Mouse (Mus musculus): ENCODE measurements around the gene Tango2. TPM values are rescaled to one million over a fixed set of nuclear protein-coding genes. Genes with fewer than 3 reads are reported as not detected.

The Tango2 gene
- total and polyA plus RNA-seq, 3 experiments, result 3.8 to 10.8 (median 9.6) TPM

DNA sequence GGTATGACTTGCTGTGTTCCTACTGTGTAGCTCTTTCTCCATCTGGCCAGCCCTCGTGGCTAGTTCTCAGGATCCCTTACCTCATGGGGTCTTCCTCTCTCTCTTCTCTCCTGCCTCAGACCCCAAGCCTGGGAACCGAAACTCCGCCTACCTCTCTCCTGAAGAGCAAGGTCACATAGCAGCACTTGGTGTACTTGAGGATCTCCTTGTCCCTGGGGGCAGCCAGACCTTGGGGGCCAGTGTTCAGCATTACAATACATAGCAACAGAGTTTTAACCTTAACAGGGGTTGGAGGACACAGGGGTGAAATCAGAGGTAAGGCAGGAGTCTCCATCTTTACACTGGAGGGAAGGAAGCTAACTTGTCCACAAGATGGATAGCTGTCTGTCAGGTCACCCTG lies 39.1 kb upstream of the Tango2 start:
- DNase-seq (ENCODE audit: extremely low read depth), result no peak
- no peaks in the 10 kb centered on the region for H3K79me2 ChIP-seq (replicated peaks; ENCODE audit: control insufficient read depth, extremely low read depth, insufficient read depth, poor library complexity, severe bottlenecking)
- no peak overlapping the region for H3K4me2 ChIP-seq (ENCODE audit: insufficient read depth, low read depth, poor library complexity, severe bottlenecking)
- H3K4me1 ChIP-seq (ENCODE audit: control insufficient read depth in 1 of 2, insufficient read depth in 2 of 2), result peaks cover 2 to 5% of the 10 kb centered on the region in 2 experiments; a peak in 2 of 4 replicates
- dilution Hi-C loops (cut with MboI; ENCODE audit: extremely low pct_ligation_motif_present, extremely low pct_unique_long_range_greater_than_20kb, low sequenced_read_pairs), result no loop called here
- peaks cover 16% of the 10 kb centered on the region for H3K27me3 ChIP-seq (replicated peaks)
- no peak overlapping the region for H3K4me3 ChIP-seq (replicated peaks in 1 of 3; ENCODE audit: low read depth in 2 of 3, low read length in 2 of 3, poor library complexity in 1 of 3)
- no peaks in the 10 kb centered on the region for H3K9me3 ChIP-seq (replicated peaks; ENCODE audit: low read length)
- TF ChIP-seq HCFC1 (IDR thresholded peaks at IDR 0.05; ENCODE audit: low read depth, low read length) (no peak), JUN (IDR thresholded peaks at IDR 0.05; ENCODE audit: insufficient read depth, low read depth, low read length) (no peak), RCOR1 (conservative IDR thresholded peaks at IDR 0.05; ENCODE audit: low read depth, low read length) (no peak), ZNF384 (IDR thresholded peaks at IDR 0.05; ENCODE audit: low read depth, low read length) (no peak), ZKSCAN1 (IDR thresholded peaks at IDR 0.05; ENCODE audit: borderline replicate concordance, low read depth, low read length) (no peak), IRF4 (IDR thresholded peaks at IDR 0.05; ENCODE audit: low read depth, low read length) (no peak)
- H3K9ac ChIP-seq (ENCODE audit: insufficient read depth, low read depth), result no peak overlapping the region
- in situ Hi-C loops (cut with MboI; ENCODE audit: low pct_ligation_motif_present, low pct_unique_long_range_greater_than_20kb, low sequenced_read_pairs), result loop anchor here (5.0 kb wide), 1 partner anchor 35 kb away; no protein-coding TSS in a partner anchor
- H3K27ac ChIP-seq (ENCODE audit: insufficient read depth, low read depth), result no peak overlapping the region
- H3K36me3 ChIP-seq (replicated peaks in 1 of 2; ENCODE audit: control insufficient read depth in 1 of 2, insufficient read depth in 1 of 2, low read length in 1 of 2), result no peaks in the 10 kb centered on the region

- H3K36me3 ChIP-seq (replicated peaks in 1 of 2; ENCODE audit: control insufficient read depth in 1 of 2, insufficient read depth in 1 of 2, low read length in 1 of 2), result no peaks in the 10 kb centered on the region
- dilution Hi-C loops (cut with MboI; ENCODE audit: extremely low pct_ligation_motif_present, extremely low pct_unique_long_range_greater_than_20kb, low sequenced_read_pairs), result no loop called here
- H3K27ac ChIP-seq (ENCODE audit: insufficient read depth, low read depth), result no peak overlapping the region
- no peak for TF ChIP-seq TBP (conservative IDR thresholded peaks at IDR 0.05; ENCODE audit: low read depth, low read length)
- TF ChIP-seq MAZ (IDR thresholded peaks at IDR 0.05; ENCODE audit: low read depth, low read length), result no peak
- TF ChIP-seq MAFK (IDR thresholded peaks at IDR 0.05; ENCODE audit: insufficient replicate concordance, low read length), result no peak
- TF ChIP-seq JUN (IDR thresholded peaks at IDR 0.05; ENCODE audit: insufficient read depth, low read depth, low read length), result no peak
- TF ChIP-seq ELF1 (IDR thresholded peaks at IDR 0.05; ENCODE audit: low read depth, low read length), result no peak
- no peak for TF ChIP-seq POLR2A (IDR thresholded peaks at IDR 0.05; ENCODE audit: low read depth, low read length)
- no peak for TF ChIP-seq SMC3 (IDR thresholded peaks at IDR 0.05; ENCODE audit: low read depth, low read length)
- no peak overlapping the region for H3K9ac ChIP-seq (ENCODE audit: insufficient read depth, low read depth)
- H3K79me2 ChIP-seq (replicated peaks; ENCODE audit: control insufficient read depth, extremely low read depth, insufficient read depth, poor library complexity, severe bottlenecking), result no peaks in the 10 kb centered on the region
- DNase-seq (ENCODE audit: extremely low read depth), result no peak
- in situ Hi-C loops (cut with MboI; ENCODE audit: low pct_ligation_motif_present, low pct_unique_long_range_greater_than_20kb, low sequenced_read_pairs), result loop anchor here (5.0 kb wide), 1 partner anchor 34 kb away; no protein-coding TSS in a partner anchor
- H3K27me3 ChIP-seq (replicated peaks), result peaks cover 15% of the 10 kb centered on the region
- H3K4me2 ChIP-seq (ENCODE audit: insufficient read depth, low read depth, poor library complexity, severe bottlenecking), result no peak overlapping the region
- peaks cover 2 to 5% of the 10 kb centered on the region in 2 experiments; a peak in 1 of 4 replicates for H3K4me1 ChIP-seq (ENCODE audit: control insufficient read depth in 1 of 2, insufficient read depth in 2 of 2)
- no peak overlapping the region for H3K4me3 ChIP-seq (replicated peaks in 1 of 3; ENCODE audit: low read depth in 2 of 3, low read length in 2 of 3, poor library complexity in 1 of 3)
- no peaks in the 10 kb centered on the region for H3K9me3 ChIP-seq (replicated peaks; ENCODE audit: low read length)
Measured at GRCm38 (mm10) chr16:18386451-18386850, 38.5 kb upstream of the Tango2 start.

DNA sequence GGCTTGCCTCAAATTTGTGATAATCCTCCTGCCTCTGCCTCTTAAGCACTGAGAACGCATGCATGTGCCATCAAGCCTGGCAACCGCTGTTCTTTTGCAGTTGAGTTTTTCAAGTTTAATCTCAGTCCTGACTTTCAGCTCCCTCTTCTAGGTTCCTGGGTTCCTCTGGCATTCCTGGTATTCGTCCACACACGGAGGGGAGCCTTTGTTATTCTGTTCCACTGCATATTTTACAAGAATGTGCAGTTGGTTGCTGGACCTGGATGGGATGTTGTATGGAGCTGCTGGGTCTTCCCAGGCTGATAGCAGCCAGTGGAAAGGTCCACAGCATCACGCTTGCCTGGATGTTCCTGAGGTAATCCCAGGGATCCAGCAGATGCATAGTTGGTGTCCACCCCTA lies 37.5 kb upstream of the Tango2 start:
- H3K36me3 ChIP-seq (replicated peaks in 1 of 2; ENCODE audit: control insufficient read depth in 1 of 2, insufficient read depth in 1 of 2, low read length in 1 of 2), result no peaks in the 10 kb centered on the region
- H3K27ac ChIP-seq (ENCODE audit: insufficient read depth, low read depth), result no peak overlapping the region
- H3K9me3 ChIP-seq (replicated peaks; ENCODE audit: low read length), result no peaks in the 10 kb centered on the region
- H3K79me2 ChIP-seq (replicated peaks; ENCODE audit: control insufficient read depth, extremely low read depth, insufficient read depth, poor library complexity, severe bottlenecking), result no peaks in the 10 kb centered on the region
- H3K9ac ChIP-seq (ENCODE audit: insufficient read depth, low read depth), result no peak overlapping the region
- peaks cover 2 to 5% of the 10 kb centered on the region in 2 experiments; a peak in 1 of 4 replicates for H3K4me1 ChIP-seq (ENCODE audit: control insufficient read depth in 1 of 2, insufficient read depth in 2 of 2)
- TF ChIP-seq CHD2 (IDR thresholded peaks at IDR 0.05; ENCODE audit: low read length) (no peak), KAT2A (IDR thresholded peaks at IDR 0.05; ENCODE audit: insufficient replicate concordance, low read length) (no peak), UBTF (IDR thresholded peaks at IDR 0.05; ENCODE audit: low read depth, low read length) (no peak), PAX5 (IDR thresholded peaks at IDR 0.05; ENCODE audit: low read length) (no peak), ETS1 (conservative IDR thresholded peaks at IDR 0.05; ENCODE audit: low read depth, low read length) (no peak), MEF2A (IDR thresholded peaks at IDR 0.05; ENCODE audit: borderline replicate concordance, low read depth, low read length) (no peak), RAD21 (IDR thresholded peaks at IDR 0.05; ENCODE audit: low read depth, low read length) (no peak), IRF4 (IDR thresholded peaks at IDR 0.05; ENCODE audit: low read depth, low read length) (no peak), TBP (conservative IDR thresholded peaks at IDR 0.05; ENCODE audit: low read depth, low read length) (no peak)
- in situ Hi-C loops (cut with MboI; ENCODE audit: low pct_ligation_motif_present, low pct_unique_long_range_greater_than_20kb, low sequenced_read_pairs) (loop anchor here (5.0 kb wide), 1 partner anchor 33 kb away; no protein-coding TSS in a partner anchor), dilution Hi-C loops (cut with MboI; ENCODE audit: extremely low pct_ligation_motif_present, extremely low pct_unique_long_range_greater_than_20kb, low sequenced_read_pairs) (no loop called here)
- peaks cover 6% of the 10 kb centered on the region for H3K27me3 ChIP-seq (replicated peaks)
- H3K4me3 ChIP-seq (replicated peaks in 1 of 3; ENCODE audit: low read depth in 2 of 3, low read length in 2 of 3, poor library complexity in 1 of 3), result no peak overlapping the region
- H3K4me2 ChIP-seq (ENCODE audit: insufficient read depth, low read depth, poor library complexity, severe bottlenecking), result no peak overlapping the region
- no peak for DNase-seq (ENCODE audit: extremely low read depth)
